Mouse (Mus musculus) neutrophil, adult 5-6 weeks (primary cell): ENCODE measurements around the gene Pde8a. TPM values are rescaled to one million over a fixed set of nuclear protein-coding genes. Genes with fewer than 3 reads are reported as not detected.
A peak's percentile ranks its signal among the peaks of the same experiment; 100 is the strongest.

Source experiments
- ATAC-seq: fragments of 151-379, 151-347 bp; 2 replicates; pipeline ENCODE4 v1.8.0; 2017; ENCODE audit warnings: mild to moderate bottlenecking, moderate TSS enrichment; ENCODE audit not compliant: insufficient number of reproducible peaks, poor library complexity, low FRiP score, severe bottlenecking; ENCODE audit errors: extremely low read depth
- total RNA-seq: library from RNA; stranded (forward); fragments of 200-1000 nt; gene quantifications from 2 replicates; pipeline ENCODE4 v1.2.3, GENCODE M21; 2017

The Pde8a gene
- total RNA-seq, 1 experiment from 2014 or later = 9.8 TPM

GRCm38 (mm10) chr7:81321776-81322175, 108.4 kb downstream of the Pde8a start:
- no peak for ATAC-seq

GRCm38 (mm10) chr7:81326043-81326442, 112.6 kb downstream of the Pde8a start:
- no peak for ATAC-seq

GRCm38 (mm10) chr7:81326859-81327258, 113.5 kb downstream of the Pde8a start:
- no peak for ATAC-seq

- no peak for ATAC-seq
These were observed 114.3 kb downstream of the Pde8a start for GRCm38 (mm10) chr7:81327661-81328060.

- ATAC-seq = no peak
These were observed 117.4 kb downstream of the Pde8a start for GRCm38 (mm10) chr7:81330767-81331166.

GRCm38 (mm10) chr7:81331851-81332250, 118.5 kb downstream of the Pde8a start:
- ATAC-seq = no peak

- ATAC-seq = no peak
These were observed 122.5 kb downstream of the Pde8a start for GRCm38 (mm10) chr7:81335705-81336431.

GRCm38 (mm10) chr7:81336432-81336786, 123.0 kb downstream of the Pde8a start:
- no peak for ATAC-seq

GRCm38 (mm10) chr7:81337785-81338521, 124.6 kb downstream of the Pde8a start:
- ATAC-seq = no peak

GRCm38 (mm10) chr7:81338522-81338873, 125.1 kb downstream of the Pde8a start:
- ATAC-seq = no peak

- peak; percentile 67 for ATAC-seq
These were observed 126.4 kb downstream of the Pde8a start for GRCm38 (mm10) chr7:81339783-81340182.

- ATAC-seq = no peak
These were observed 128.2 kb downstream of the Pde8a start for GRCm38 (mm10) chr7:81341563-81341962.

- ATAC-seq = no peak
These were observed 129.1 kb downstream of the Pde8a start for GRCm38 (mm10) chr7:81342356-81343094.

GRCm38 (mm10) chr7:81343316-81343715, 129.9 kb downstream of the Pde8a start:
- no peak for ATAC-seq

- ATAC-seq = no peak
These were observed 130.4 kb downstream of the Pde8a start for GRCm38 (mm10) chr7:81343831-81344230.

GRCm38 (mm10) chr7:81344544-81345446, 131.4 kb downstream of the Pde8a start, which contains the start of gene Rps17:
Gene Rps17 (minus strand): TSS chr7:81345254.
- peak; percentile 95 for ATAC-seq

- ATAC-seq = no peak
These were observed 132.2 kb downstream of the Pde8a start for GRCm38 (mm10) chr7:81345447-81346170.

GRCm38 (mm10) chr7:81348206-81348605, 134.8 kb downstream of the Pde8a start:
- ATAC-seq = no peak
